Mouse (Mus musculus): Measurements from ENCODE around the gene Dimt1. TPM values are rescaled to one million over a fixed set of nuclear protein-coding genes. Genes with fewer than 3 reads are reported as not detected.
A peak's percentile ranks its signal among the peaks of the same experiment; 100 is the strongest.
"Not testable (repeated sequence)": the region's sequence is repeated elsewhere in the genome, so short reads cannot be mapped to it uniquely, and the experiment has no call there.

Gene Dimt1
- 42.4 and 42.6 TPM in 2 replicates for polyA plus RNA-seq (2014; fragmentation: Nextera tagmentation; extraction: Ambion mirVana)

DNA sequence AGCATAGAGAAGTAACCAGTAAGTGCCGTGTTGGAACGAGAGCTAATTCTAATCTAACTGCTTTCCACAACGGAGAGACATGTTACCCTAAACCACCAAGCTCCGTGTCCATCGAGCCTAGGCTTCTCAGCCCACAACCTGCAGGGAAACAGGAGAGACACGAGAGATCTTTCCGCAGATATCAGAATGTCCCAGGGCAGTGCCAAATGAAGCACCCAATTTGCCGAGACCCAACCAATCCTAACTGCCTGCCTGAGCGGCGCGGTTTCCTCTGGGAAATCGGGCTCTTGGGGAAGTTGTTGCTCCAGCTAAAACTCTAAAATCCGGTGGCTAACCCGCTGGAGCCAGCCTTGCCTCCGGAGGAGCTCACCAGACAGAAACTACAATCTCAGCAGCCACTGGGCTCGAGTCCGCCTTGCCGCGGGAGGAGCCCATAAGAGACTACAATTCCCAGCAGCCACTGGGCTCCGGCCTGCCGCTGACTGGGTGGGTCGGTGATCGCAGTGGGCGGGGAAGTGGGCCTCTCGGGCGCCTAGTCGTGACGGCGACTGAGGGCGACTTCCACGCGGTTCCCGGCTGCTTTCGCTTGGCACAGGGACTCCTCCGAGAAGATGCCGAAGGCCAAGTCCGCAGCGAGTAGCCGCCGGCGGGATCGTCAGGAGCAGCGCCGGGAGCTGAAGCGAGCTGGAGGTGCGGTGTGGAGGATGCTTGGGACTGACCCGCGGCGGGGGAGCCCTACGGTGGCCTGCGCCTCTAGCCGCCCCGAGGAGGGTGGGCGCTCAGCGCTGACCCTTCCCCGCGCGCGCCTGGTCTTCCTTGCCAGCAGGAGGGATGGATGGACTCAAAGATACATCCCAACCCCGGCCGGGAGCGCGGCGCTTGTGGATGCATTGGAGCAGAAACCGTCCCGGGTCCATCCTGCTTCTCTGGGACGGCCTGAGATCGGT is at the start of gene Dimt1:
Dimt1 (plus strand) TSS at position 534 of the 947 bp plus-strand sequence.
- peak within 1 kb of the TSS; percentile 82 for H3K4me3 ChIP-seq (replicated peaks; ENCODE audit: low read length)
- H3K9ac ChIP-seq = peak within 1 kb of the TSS; percentile 82
- peaks cover 11% of the 10 kb centered on the region for H3K4me1 ChIP-seq (replicated peaks; ENCODE audit: control insufficient read depth, insufficient read depth, low read length)
- ATAC-seq (ENCODE audit: low FRiP score) (peak; percentile 99), DNase-seq (ENCODE audit: low spot score) (peak; percentile 92)
- peak within 1 kb of the TSS; percentile 62 for H3K27ac ChIP-seq
- H3K36me3 ChIP-seq (replicated peaks; ENCODE audit: control insufficient read depth, insufficient read depth) = peaks cover 27% of the 10 kb centered on the region
- peak within 1 kb of the TSS; percentile 77 for H3K4me2 ChIP-seq (replicated peaks)
- no peaks in the 10 kb centered on the region for H3K9me3 ChIP-seq (ENCODE audit: control insufficient read depth, low read length)
- no peaks in the 10 kb centered on the region for H3K27me3 ChIP-seq (ENCODE audit: control insufficient read depth, insufficient read depth, low read length)
- under 1% methylated on average over 68 of the region's 68 CpGs for whole genome bisulfite sequencing

DNA sequence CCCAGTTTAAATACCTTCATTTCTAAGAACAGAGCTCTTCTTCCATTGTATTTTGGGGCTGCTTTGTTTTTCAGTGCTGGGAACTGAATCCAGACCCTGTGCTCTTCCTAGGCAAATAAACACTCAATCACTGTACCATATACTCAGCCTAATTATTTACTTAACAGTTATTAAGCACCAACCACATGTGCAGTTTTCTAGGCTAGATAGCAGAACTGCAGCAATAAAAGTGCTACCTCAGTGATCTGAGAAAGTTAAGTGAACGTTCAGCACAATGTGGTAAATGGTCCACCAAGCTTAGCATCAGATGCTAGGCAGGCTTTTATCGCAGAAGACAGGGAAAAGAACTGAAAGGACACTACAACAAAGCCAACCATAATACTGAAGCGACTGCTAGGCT is 42.3 kb upstream of the Dimt1 start:
- H3K27ac ChIP-seq = no peak overlapping the region
- H3K4me1 ChIP-seq (replicated peaks; ENCODE audit: control insufficient read depth, insufficient read depth, low read length) = no peaks in the 10 kb centered on the region
- no peaks in the 10 kb centered on the region for H3K27me3 ChIP-seq (ENCODE audit: control insufficient read depth, insufficient read depth, low read length)
- no peak overlapping the region for H3K4me3 ChIP-seq (replicated peaks; ENCODE audit: low read length)
- WGBS = 92% methylated on average over 3 of the region's 3 CpGs
- no peak overlapping the region for H3K4me2 ChIP-seq (replicated peaks)
- no peak for DNase-seq (ENCODE audit: low spot score)
- H3K9me3 ChIP-seq (ENCODE audit: control insufficient read depth, low read length) = no peaks in the 10 kb centered on the region
- H3K36me3 ChIP-seq (replicated peaks; ENCODE audit: control insufficient read depth, insufficient read depth) = peaks cover 39% of the 10 kb centered on the region
- H3K9ac ChIP-seq = no peak overlapping the region
- no peak for ATAC-seq (ENCODE audit: low FRiP score)

DNA sequence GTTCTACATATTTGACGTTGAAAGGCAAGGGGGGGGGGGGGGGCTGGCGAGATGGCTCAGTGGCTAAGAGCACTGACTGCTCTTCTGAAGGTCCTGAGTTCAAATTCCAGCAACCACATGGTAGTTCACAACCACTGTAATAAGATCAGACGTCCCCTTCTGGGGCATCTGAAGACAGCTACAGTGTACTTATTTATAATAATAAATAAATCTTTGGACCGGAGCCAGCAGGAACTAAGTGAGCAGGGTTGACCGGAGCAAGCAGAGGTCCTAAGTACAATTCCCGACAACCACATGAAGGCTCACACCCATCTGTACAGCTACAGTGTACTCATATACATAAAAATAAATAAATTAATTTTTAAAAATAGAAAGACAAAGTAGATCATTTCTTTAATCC is 41.8 kb upstream of the Dimt1 start:
- not testable (repeated sequence) for H3K9me3 ChIP-seq (ENCODE audit: control insufficient read depth, low read length); DNase-seq (ENCODE audit: low spot score); H3K4me1 ChIP-seq (replicated peaks; ENCODE audit: control insufficient read depth, insufficient read depth, low read length); H3K27ac ChIP-seq; H3K4me3 ChIP-seq (replicated peaks; ENCODE audit: low read length); H3K27me3 ChIP-seq (ENCODE audit: control insufficient read depth, insufficient read depth, low read length); H3K9ac ChIP-seq; H3K4me2 ChIP-seq (replicated peaks); ATAC-seq (ENCODE audit: low FRiP score)
- H3K36me3 ChIP-seq (replicated peaks; ENCODE audit: control insufficient read depth, insufficient read depth) = peaks cover 39% of the 10 kb centered on the region
- 89% methylated on average over 6 of the region's 6 CpGs for WGBS

DNA sequence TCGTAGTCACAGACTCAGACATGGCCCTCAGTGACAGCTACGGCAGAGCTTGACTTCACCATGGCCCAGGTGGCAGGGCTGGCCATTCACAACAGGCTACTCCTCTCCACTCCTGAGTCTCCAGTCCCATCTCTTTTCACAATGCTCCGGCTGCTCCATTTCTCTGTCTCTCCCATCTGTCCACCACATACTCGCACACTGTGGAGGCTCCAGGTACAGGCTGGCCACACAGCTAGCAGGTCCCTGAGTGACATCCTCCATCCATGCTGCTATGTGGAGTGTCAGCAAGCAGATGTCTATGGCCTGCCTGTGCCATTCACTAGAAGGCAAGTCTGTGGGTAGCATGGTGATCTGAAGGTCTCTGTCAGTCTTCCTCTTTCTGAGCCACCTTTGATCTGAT is 39.7 kb upstream of the Dimt1 start:
- ATAC-seq (ENCODE audit: low FRiP score) = no peak
- DNase-seq (ENCODE audit: low spot score) = no peak
- Histone ChIP-seq H3K4me2 (replicated peaks) (no peak overlapping the region), H3K36me3 (replicated peaks; ENCODE audit: control insufficient read depth, insufficient read depth) (peaks cover 39% of the 10 kb centered on the region), H3K9ac (no peak overlapping the region), H3K27me3 (ENCODE audit: control insufficient read depth, insufficient read depth, low read length) (no peaks in the 10 kb centered on the region), H3K9me3 (ENCODE audit: control insufficient read depth, low read length) (no peaks in the 10 kb centered on the region), H3K27ac (no peak overlapping the region), H3K4me3 (replicated peaks; ENCODE audit: low read length) (no peak overlapping the region), H3K4me1 (replicated peaks; ENCODE audit: control insufficient read depth, insufficient read depth, low read length) (no peaks in the 10 kb centered on the region)
- WGBS = 96% methylated on average over 4 of the region's 4 CpGs

DNA sequence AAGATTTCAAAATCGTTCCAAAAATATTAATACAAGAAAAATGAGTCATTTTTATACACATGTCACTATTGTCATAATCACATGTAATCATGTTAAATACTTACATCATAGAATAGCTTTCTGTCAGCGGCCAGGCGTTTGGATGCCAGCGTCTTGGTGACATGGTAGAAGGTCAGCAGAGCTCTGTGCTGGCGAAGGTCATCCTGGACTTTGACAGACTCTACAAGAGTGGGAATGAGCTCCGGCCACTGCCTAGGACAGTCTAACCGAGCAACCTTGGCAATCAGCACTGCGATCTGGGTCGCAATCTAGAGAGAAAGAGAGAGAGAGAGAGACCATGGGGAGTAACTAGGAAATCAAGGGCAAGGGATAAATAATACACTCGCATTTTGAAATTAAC is 36.8 kb upstream of the Dimt1 start:
- Histone ChIP-seq H3K27ac (no peak overlapping the region), H3K4me3 (replicated peaks; ENCODE audit: low read length) (no peak overlapping the region), H3K4me1 (replicated peaks; ENCODE audit: control insufficient read depth, insufficient read depth, low read length) (no peaks in the 10 kb centered on the region), H3K27me3 (ENCODE audit: control insufficient read depth, insufficient read depth, low read length) (no peaks in the 10 kb centered on the region), H3K9me3 (ENCODE audit: control insufficient read depth, low read length) (no peaks in the 10 kb centered on the region), H3K4me2 (replicated peaks) (no peak overlapping the region), H3K36me3 (replicated peaks; ENCODE audit: control insufficient read depth, insufficient read depth) (peaks cover 39% of the 10 kb centered on the region), H3K9ac (no peak overlapping the region)
- DNase-seq (ENCODE audit: low spot score) = no peak
- ATAC-seq (ENCODE audit: low FRiP score) = no peak
- WGBS = 96% methylated on average over 10 of the region's 10 CpGs

DNA sequence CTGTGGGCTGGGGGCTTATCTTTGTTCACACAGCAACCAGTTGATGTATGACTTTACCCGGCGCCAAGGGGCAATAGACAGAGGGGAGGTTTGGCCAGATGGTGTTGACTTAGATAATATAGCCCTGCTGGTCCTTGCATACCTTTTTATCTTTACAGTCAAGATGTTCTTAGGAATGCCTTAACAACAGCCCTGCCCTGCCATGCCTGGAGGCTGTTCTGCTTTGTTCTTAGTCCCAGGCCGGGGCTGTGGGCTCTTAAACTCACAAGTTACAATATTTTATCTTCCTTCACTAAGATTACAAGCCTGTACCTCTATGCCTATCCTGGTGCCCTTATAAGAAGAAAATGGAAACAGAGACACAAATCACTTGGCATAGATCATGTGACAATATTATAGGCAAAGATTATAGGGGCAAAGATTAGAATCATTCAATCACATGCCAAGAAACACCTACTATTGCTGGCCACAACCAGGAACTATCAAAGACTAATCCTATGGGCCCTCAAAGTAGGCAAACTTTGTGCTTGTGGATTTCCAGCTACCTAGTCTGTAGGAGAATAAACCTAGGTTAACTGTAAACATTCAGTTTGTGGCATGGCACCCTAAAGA is 33.7 kb upstream of the Dimt1 start:
- Histone ChIP-seq H3K9ac (no peak overlapping the region), H3K4me3 (replicated peaks; ENCODE audit: low read length) (no peak overlapping the region), H3K4me2 (replicated peaks) (no peak overlapping the region), H3K9me3 (ENCODE audit: control insufficient read depth, low read length) (no peaks in the 10 kb centered on the region), H3K27me3 (ENCODE audit: control insufficient read depth, insufficient read depth, low read length) (no peaks in the 10 kb centered on the region), H3K4me1 (replicated peaks; ENCODE audit: control insufficient read depth, insufficient read depth, low read length) (no peaks in the 10 kb centered on the region), H3K27ac (no peak overlapping the region), H3K36me3 (replicated peaks; ENCODE audit: control insufficient read depth, insufficient read depth) (peaks cover 20% of the 10 kb centered on the region)
- ATAC-seq (ENCODE audit: low FRiP score) (no peak), DNase-seq (ENCODE audit: low spot score) (no peak)
- WGBS = 79% methylated on average over 3 of the region's 3 CpGs

DNA sequence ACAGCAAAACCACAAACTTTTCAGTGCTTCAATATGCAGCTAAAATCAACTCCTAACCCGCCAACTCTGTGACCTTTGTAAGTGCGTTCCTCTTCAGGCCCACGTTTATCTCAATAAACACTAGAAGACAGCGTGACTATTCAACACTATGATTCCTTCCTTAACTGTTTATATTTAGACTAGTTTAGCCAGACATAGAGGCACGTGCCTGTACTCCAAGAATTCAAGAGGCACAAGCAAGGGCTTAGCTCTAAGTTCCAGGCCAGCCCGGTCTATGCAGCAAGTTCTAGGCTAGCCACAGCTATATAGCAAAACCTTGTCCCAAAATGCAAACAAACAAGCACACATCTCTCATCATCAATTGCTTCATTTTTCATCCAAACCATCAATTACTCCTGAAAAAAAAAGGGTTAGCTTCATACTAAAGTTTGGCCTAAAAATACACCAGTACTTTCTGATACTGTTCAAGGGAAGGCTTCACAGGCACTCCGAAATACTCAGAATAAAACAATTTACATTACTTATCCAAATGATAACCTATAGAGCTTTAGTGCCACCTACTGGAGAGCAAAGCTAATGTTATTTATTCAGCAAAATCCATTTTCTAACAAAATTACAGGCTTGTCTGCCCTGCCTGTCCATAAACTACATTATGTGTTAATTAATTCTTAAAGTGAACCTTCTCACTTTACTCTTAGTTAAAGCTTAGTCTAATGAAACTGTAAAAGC is 28.4 kb upstream of the Dimt1 start:
- Histone ChIP-seq H3K36me3 (replicated peaks; ENCODE audit: control insufficient read depth, insufficient read depth) (peaks cover 34% of the 10 kb centered on the region), H3K4me3 (replicated peaks; ENCODE audit: low read length) (no peak overlapping the region), H3K27me3 (ENCODE audit: control insufficient read depth, insufficient read depth, low read length) (no peaks in the 10 kb centered on the region), H3K9me3 (ENCODE audit: control insufficient read depth, low read length) (no peaks in the 10 kb centered on the region), H3K9ac (no peak overlapping the region), H3K27ac (no peak overlapping the region), H3K4me1 (replicated peaks; ENCODE audit: control insufficient read depth, insufficient read depth, low read length) (no peaks in the 10 kb centered on the region), H3K4me2 (replicated peaks) (no peak overlapping the region)
- DNase-seq (ENCODE audit: low spot score) (peak; percentile 83), ATAC-seq (ENCODE audit: low FRiP score) (no peak)
- 89% methylated on average over 7 of the region's 7 CpGs for WGBS

DNA sequence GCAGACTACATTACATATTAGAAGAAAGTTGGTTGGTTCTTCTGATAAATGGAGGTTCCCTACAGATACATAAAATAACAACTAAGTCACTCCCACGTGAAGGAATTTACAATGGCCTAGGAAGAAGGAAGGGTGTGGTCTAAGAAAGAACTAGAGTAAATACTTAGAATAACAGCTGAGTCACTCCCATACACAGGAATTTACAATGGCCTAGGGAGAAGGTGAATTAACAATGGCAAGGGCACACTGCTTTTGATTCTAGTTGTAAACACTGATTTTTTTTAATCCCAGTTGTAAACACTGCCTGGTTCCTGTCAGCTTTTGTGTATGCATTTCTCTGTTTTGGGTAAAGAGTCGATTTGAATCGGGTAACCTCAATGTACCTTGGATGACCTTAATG is 21.0 kb upstream of the Dimt1 start:
- not testable (repeated sequence) for H3K4me1 ChIP-seq (replicated peaks; ENCODE audit: control insufficient read depth, insufficient read depth, low read length); H3K9me3 ChIP-seq (ENCODE audit: control insufficient read depth, low read length); H3K27me3 ChIP-seq (ENCODE audit: control insufficient read depth, insufficient read depth, low read length); H3K27ac ChIP-seq; DNase-seq (ENCODE audit: low spot score); H3K9ac ChIP-seq; H3K4me3 ChIP-seq (replicated peaks; ENCODE audit: low read length); ATAC-seq (ENCODE audit: low FRiP score); H3K4me2 ChIP-seq (replicated peaks)
- WGBS = 94% methylated on average over 3 of the region's 3 CpGs
- H3K36me3 ChIP-seq (replicated peaks; ENCODE audit: control insufficient read depth, insufficient read depth) = peaks cover 35% of the 10 kb centered on the region

DNA sequence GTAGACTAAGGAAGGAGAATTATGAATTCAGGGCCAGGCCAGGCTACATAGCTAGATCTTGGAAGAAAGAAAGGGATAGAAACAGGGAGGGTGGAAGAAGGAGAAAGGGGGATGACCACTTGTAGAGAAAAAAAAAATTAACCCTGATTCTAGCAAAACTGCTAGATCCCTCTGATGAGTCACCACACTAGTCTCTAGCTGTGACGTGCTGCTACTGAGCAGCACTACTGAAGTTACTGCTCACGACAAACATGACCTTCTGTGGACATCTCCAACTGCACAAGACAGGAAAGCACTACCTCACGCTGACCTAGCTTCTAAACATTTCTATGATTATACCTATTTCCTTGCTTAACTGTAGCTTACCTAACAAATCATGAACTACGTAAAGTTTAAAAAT is 18.6 kb upstream of the Dimt1 start:
- no peak overlapping the region for H3K4me2 ChIP-seq (replicated peaks)
- 97% methylated on average over 4 of the region's 4 CpGs for WGBS
- peaks cover 10% of the 10 kb centered on the region; the same call in 1 of the 2 replicates for H3K9me3 ChIP-seq (ENCODE audit: control insufficient read depth, low read length)
- ATAC-seq (ENCODE audit: low FRiP score) = no peak
- no peak overlapping the region for H3K4me3 ChIP-seq (replicated peaks; ENCODE audit: low read length)
- no peak overlapping the region for H3K9ac ChIP-seq
- no peaks in the 10 kb centered on the region for H3K4me1 ChIP-seq (replicated peaks; ENCODE audit: control insufficient read depth, insufficient read depth, low read length)
- no peak for DNase-seq (ENCODE audit: low spot score)
- H3K36me3 ChIP-seq (replicated peaks; ENCODE audit: control insufficient read depth, insufficient read depth) = peaks cover 15% of the 10 kb centered on the region
- H3K27ac ChIP-seq = no peak overlapping the region
- no peaks in the 10 kb centered on the region for H3K27me3 ChIP-seq (ENCODE audit: control insufficient read depth, insufficient read depth, low read length)
